Mouse (Mus musculus) MEL (cell line): ENCODE results near the gene 4930539E08Rik. TPM values are rescaled to one million over a fixed set of nuclear protein-coding genes. Genes with fewer than 3 reads are reported as not detected.
A peak's percentile ranks its signal among the peaks of the same experiment; 100 is the strongest.

ENCODE experiments used
- DNase-seq: peaks from one replicate; pipeline ENCODE4 v3.0.0; 2011; ENCODE audit warnings: low read depth, low spot score
- H3K27ac ChIP-seq: 2 replicates; pipeline ENCODE4 v1.5.1; 2012; ENCODE audit warnings: low read depth, mild to moderate bottlenecking, control low read depth, low read length, moderate library complexity; ENCODE audit not compliant: control insufficient read depth
- H3K27me3 ChIP-seq, 2 experiments: fragments of 150-350 bp in 1 of 2; sonication (generic) in 1 of 2; 2 replicates each; pipeline ENCODE4 v1.6.1; 2012; ENCODE audit warnings: low read length in 2 of 2, mild to moderate bottlenecking in 2 of 2, improper control_type of control experiment in 1 of 2, moderate library complexity in 1 of 2; ENCODE audit not compliant: insufficient read depth in 2 of 2, control insufficient read depth in 1 of 2
- H3K36me3 ChIP-seq, 2 experiments: 2 replicates each; pipeline ENCODE4 v1.6.1; 2012 to 2014; ENCODE audit warnings: low read length in 2 of 2, improper control_type of control experiment in 1 of 2, inconsistent platforms in 1 of 2, mild to moderate bottlenecking in 1 of 2; ENCODE audit not compliant: insufficient read depth in 2 of 2, control insufficient read depth in 1 of 2
- H3K4me1 ChIP-seq, 2 experiments: fragments of 150-350 bp in 1 of 2; sonication (generic) in 1 of 2; 2 replicates each; pipeline ENCODE4 v1.6.1; 2012; ENCODE audit warnings: low read length in 2 of 2, improper control_type of control experiment in 1 of 2, mild to moderate bottlenecking in 1 of 2; ENCODE audit not compliant: insufficient read depth in 2 of 2, control insufficient read depth in 1 of 2
- H3K4me3 ChIP-seq, 2 experiments: fragments of 150-350 bp in 1 of 2; sonication (generic) in 1 of 2; 2 replicates each; pipeline ENCODE4 v1.5.1; 2012; ENCODE audit warnings: low read depth in 2 of 2, low read length in 2 of 2, mild to moderate bottlenecking in 2 of 2, moderate library complexity in 2 of 2, control low read depth in 1 of 2, improper control_type of control experiment in 1 of 2; ENCODE audit not compliant: control insufficient read depth in 1 of 2, insufficient read depth in 1 of 2
- H3K79me2 ChIP-seq: 2 replicates; pipeline ENCODE4 v1.6.1; 2012; ENCODE audit warnings: mild to moderate bottlenecking, low read length, moderate library complexity; ENCODE audit not compliant: control insufficient read depth, poor library complexity, insufficient read depth
- H3K9ac ChIP-seq: 2 replicates; pipeline ENCODE4 v1.6.1; 2012; ENCODE audit warnings: low read depth, mild to moderate bottlenecking, control low read depth, low read length, moderate library complexity; ENCODE audit not compliant: control insufficient read depth, poor library complexity, severe bottlenecking
- H3K9me3 ChIP-seq: fragments of 150-350 bp; sonication (generic); replicated peaks from 2 replicates; pipeline ENCODE4 v1.6.1; 2012; ENCODE audit warnings: mild to moderate bottlenecking, low read length, improper control_type of control experiment, moderate library complexity; ENCODE audit not compliant: insufficient read depth
- BHLHE40 ChIP-seq: IDR thresholded peaks from 2 replicates; pipeline ENCODE4 v1.6.1; 2012; ENCODE audit warnings: low read depth, mild to moderate bottlenecking, inconsistent platforms, low read length, improper control_type of control experiment, borderline replicate concordance
- CHD2 ChIP-seq: IDR thresholded peaks from 2 replicates; pipeline ENCODE4 v1.6.1; 2011; ENCODE audit warnings: low read length, improper control_type of control experiment
- CTCF ChIP-seq, 3 experiments: IDR thresholded peaks in 2 of 3; conservative IDR thresholded peaks in 1 of 3; 2 replicates each; pipeline ENCODE4 v1.5.1; 2011 to 2012; ENCODE audit warnings: low read length in 3 of 3, low read depth in 2 of 3, mild to moderate bottlenecking in 2 of 3, improper control_type of control experiment in 1 of 3, inconsistent platforms in 1 of 3, mixed read lengths in 1 of 3, moderate library complexity in 1 of 3; ENCODE audit not compliant: control insufficient read depth in 1 of 3, insufficient read depth in 1 of 3, poor library complexity in 1 of 3, severe bottlenecking in 1 of 3
- E2F4 ChIP-seq: IDR thresholded peaks from 2 replicates; pipeline ENCODE4 v1.6.1; 2011; ENCODE audit warnings: low read depth, low read length, improper control_type of control experiment, borderline replicate concordance
- EP300 ChIP-seq, 2 experiments: IDR thresholded peaks; 2 replicates each; pipeline ENCODE4 v1.6.1; 2011; ENCODE audit warnings: improper control_type of control experiment in 2 of 2, low read length in 2 of 2, low read depth in 1 of 2, mild to moderate bottlenecking in 1 of 2
- ETS1 ChIP-seq: IDR thresholded peaks from 2 replicates; pipeline ENCODE4 v1.6.1; 2012; ENCODE audit warnings: low read depth, mild to moderate bottlenecking, inconsistent platforms, low read length, improper control_type of control experiment, moderate library complexity
- GATA1 ChIP-seq: IDR thresholded peaks from 2 replicates; pipeline ENCODE4 v1.6.1; 2011; ENCODE audit warnings: low read depth, low read length, improper control_type of control experiment
- KAT2A ChIP-seq: conservative IDR thresholded peaks from 2 replicates; pipeline ENCODE4 v1.6.1; 2012; ENCODE audit warnings: low read depth, low read length, improper control_type of control experiment, inconsistent platforms
- MAX ChIP-seq: IDR thresholded peaks from 2 replicates; pipeline ENCODE4 v1.6.1; 2011; ENCODE audit warnings: low read length, improper control_type of control experiment
- MAZ ChIP-seq: IDR thresholded peaks from 2 replicates; pipeline ENCODE4 v1.6.1; 2012; ENCODE audit warnings: low read depth, mild to moderate bottlenecking, inconsistent platforms, low read length, improper control_type of control experiment
- MEF2A ChIP-seq: IDR thresholded peaks from 2 replicates; pipeline ENCODE4 v1.6.1; 2014; ENCODE audit warnings: low read depth, mild to moderate bottlenecking, inconsistent platforms, low read length, improper control_type of control experiment; ENCODE audit not compliant: poor library complexity, insufficient replicate concordance, severe bottlenecking; ENCODE audit errors: extremely low read depth
- MXI1 ChIP-seq: IDR thresholded peaks from 2 replicates; pipeline ENCODE4 v1.6.1; 2011; ENCODE audit warnings: mild to moderate bottlenecking, low read depth, low read length, improper control_type of control experiment
- MYC ChIP-seq: IDR thresholded peaks from 2 replicates; pipeline ENCODE4 v1.6.1; 2011; ENCODE audit warnings: low read depth, mild to moderate bottlenecking, low read length, improper control_type of control experiment, moderate library complexity
- NELFE ChIP-seq: IDR thresholded peaks from 2 replicates; pipeline ENCODE4 v1.6.1; 2011; ENCODE audit warnings: low read depth, low read length, improper control_type of control experiment
- POLR2AphosphoS2 ChIP-seq: IDR thresholded peaks from 2 replicates; pipeline ENCODE4 v1.6.1; 2011; ENCODE audit warnings: low read length, improper control_type of control experiment
- POLR2AphosphoS5 ChIP-seq: IDR thresholded peaks from 2 replicates; pipeline ENCODE4 v1.6.1; 2012; ENCODE audit warnings: low read depth, borderline replicate concordance, mild to moderate bottlenecking, inconsistent platforms, low read length, moderate library complexity, mixed read lengths
- RAD21 ChIP-seq: IDR thresholded peaks from 2 replicates; pipeline ENCODE4 v1.6.1; 2011; ENCODE audit warnings: mild to moderate bottlenecking, low read depth, low read length, improper control_type of control experiment
- RCOR1 ChIP-seq: IDR thresholded peaks from 2 replicates; pipeline ENCODE4 v1.6.1; 2012; ENCODE audit warnings: low read depth, mild to moderate bottlenecking, inconsistent platforms, low read length, improper control_type of control experiment
- SIN3A ChIP-seq: IDR thresholded peaks from 2 replicates; pipeline ENCODE4 v1.6.1; 2012; ENCODE audit warnings: low read length, improper control_type of control experiment, inconsistent platforms
- TAL1 ChIP-seq: IDR thresholded peaks from 2 replicates; pipeline ENCODE4 v1.6.1; 2012; ENCODE audit warnings: mild to moderate bottlenecking, inconsistent platforms, low read length, moderate library complexity, mixed read lengths
- TBP ChIP-seq: IDR thresholded peaks from 2 replicates; pipeline ENCODE4 v1.8.0; 2011; ENCODE audit warnings: low read depth, low read length, improper control_type of control experiment
- USF1 ChIP-seq: IDR thresholded peaks from 2 replicates; pipeline ENCODE4 v1.6.1; 2014; ENCODE audit warnings: low read depth, mild to moderate bottlenecking, inconsistent platforms, low read length, improper control_type of control experiment, moderate library complexity
- USF2 ChIP-seq, 2 experiments: IDR thresholded peaks; 2 replicates each; pipeline ENCODE4 v1.6.1; 2011 to 2012; ENCODE audit warnings: improper control_type of control experiment in 2 of 2, low read length in 2 of 2, borderline replicate concordance in 1 of 2, inconsistent platforms in 1 of 2, low read depth in 1 of 2, mild to moderate bottlenecking in 1 of 2; ENCODE audit not compliant: insufficient read depth in 1 of 2
- ZC3H11A ChIP-seq: IDR thresholded peaks from 2 replicates; pipeline ENCODE4 v1.6.1; 2012; ENCODE audit warnings: low read depth, mild to moderate bottlenecking, inconsistent platforms, low read length, improper control_type of control experiment
- ZMIZ1 ChIP-seq: IDR thresholded peaks from 2 replicates; pipeline ENCODE4 v1.6.1; 2012; ENCODE audit warnings: low read depth, mild to moderate bottlenecking, inconsistent platforms, low read length, improper control_type of control experiment, moderate library complexity
- ZNF384 ChIP-seq: IDR thresholded peaks from 2 replicates; pipeline ENCODE4 v1.6.1; 2012; ENCODE audit warnings: low read depth, mild to moderate bottlenecking, inconsistent platforms, low read length, improper control_type of control experiment
- polyA plus RNA-seq, 2 experiments: library from polyadenylated mRNA; stranded (reverse) in 1 of 2; unstranded in 1 of 2; fragments of >175 nt in 1 of 2; fragments of >200 nt in 1 of 2; gene quantifications; 2 replicates each; pipeline versions ENCODE4 v1.2.1 to v1.2.4; 2012; ENCODE audit warnings: low replicate concordance in 2 of 2, low read depth in 1 of 2; ENCODE audit not compliant: insufficient read length in 2 of 2, insufficient read depth in 1 of 2, missing spikeins in 1 of 2
- total RNA-seq: library from RNA; depleted of rRNA; stranded (reverse); fragments of 300-350 nt; gene quantifications from 2 replicates; pipeline ENCODE4 v1.2.3, GENCODE M21; 2012

The 4930539E08Rik gene
- total and polyA plus RNA-seq, 3 experiments = 0.01 to 0.04 TPM; not detected in 1

- Histone ChIP-seq H3K27me3 (0 out of 4 replicates have a peak, but pooled peaks cover 0 to 1% of the 10 kb centered on the region in 2 experiments), H3K4me3 (no peak overlapping the region), H3K36me3 (no peaks in the 10 kb centered on the region), H3K79me2 (no peaks in the 10 kb centered on the region), H3K4me1 (no peaks in the 10 kb centered on the region), H3K9me3 (no peaks in the 10 kb centered on the region), H3K9ac (no peak overlapping the region), H3K27ac (no peak overlapping the region)
- DNase-seq = no peak
- TF ChIP-seq POLR2AphosphoS2 = no peak
- TF ChIP-seq POLR2AphosphoS5 = no peak
- TF ChIP-seq RAD21 = no peak
- no peak for TF ChIP-seq ZC3H11A
- no peak for TF ChIP-seq TBP
- TF ChIP-seq ZNF384 = no peak
- no peak for TF ChIP-seq GATA1
- TF ChIP-seq USF2 (IDR thresholded peaks at IDR 0.05; ENCODE audit: borderline replicate concordance in 1 of 2, insufficient read depth in 1 of 2, low read depth in 1 of 2, low read length in 2 of 2) = no peak
These were observed 1.2 kb downstream of the 4930539E08Rik start for GRCm38 (mm10) chr17:28913940-28914339.

- DNase-seq = no peak
- H3K9ac ChIP-seq = no peak overlapping the region
- no peaks in the 10 kb centered on the region for H3K9me3 ChIP-seq
- no peaks in the 10 kb centered on the region for H3K4me1 ChIP-seq
- no peaks in the 10 kb centered on the region for H3K36me3 ChIP-seq
- no peak overlapping the region for H3K27ac ChIP-seq
- TF ChIP-seq MAX (peak; percentile 66), CTCF (IDR thresholded peaks at IDR 0.05 in 2 of 3, conservative IDR thresholded peaks at IDR 0.05 in 1 of 3; ENCODE audit: control insufficient read depth in 1 of 3, insufficient read depth in 1 of 3, low read depth in 2 of 3, low read length in 3 of 3, poor library complexity in 1 of 3, severe bottlenecking in 1 of 3) (no peak), KAT2A (no peak), MAZ (no peak), RAD21 (no peak), POLR2AphosphoS2 (no peak), TAL1 (no peak), RCOR1 (no peak), TBP (no peak), MXI1 (peak; percentile 54; the same call in 1 of the 2 replicates), ETS1 (no peak), EP300 (IDR thresholded peaks at IDR 0.05; ENCODE audit: low read depth in 1 of 2, low read length in 2 of 2) (no peak), CHD2 (no peak), BHLHE40 (no peak), GATA1 (no peak), MEF2A (no peak), NELFE (no peak), ZMIZ1 (no peak), E2F4 (no peak), ZC3H11A (no peak), ZNF384 (no peak), POLR2AphosphoS5 (no peak), USF1 (peak; percentile 45; the same call in 1 of the 2 replicates), MYC (0 out of 2 replicates have a peak, but pooled peaks have one; percentile 20), SIN3A (no peak)
- 0 out of 4 replicates have a peak, but pooled peaks cover 0 to 1% of the 10 kb centered on the region in 2 experiments for H3K27me3 ChIP-seq
- no peaks in the 10 kb centered on the region for H3K79me2 ChIP-seq
- H3K4me3 ChIP-seq = no peak overlapping the region
These were observed 1.9 kb downstream of the 4930539E08Rik start for GRCm38 (mm10) chr17:28913200-28913599.
